Mouse (Mus musculus) intestine, embryonic 16.5 days (tissue): ENCODE results near the gene Tmem223. TPM values are rescaled to one million over a fixed set of nuclear protein-coding genes. Genes with fewer than 3 reads are reported as not detected.

Experiments
- ATAC-seq: fragments of 200-750 bp; cut with Nextera tagmentation; 2 replicates; pipeline ENCODE4 v1.8.0; 2017; ENCODE audit warnings: moderate TSS enrichment, moderate library complexity
- H3K27ac ChIP-seq: fragments of 300-500 bp; sonication (generic); 2 replicates; pipeline ENCODE4 v1.5.1; 2014; ENCODE audit warnings: mild to moderate bottlenecking, low read length
- H3K27me3 ChIP-seq: fragments of 300-500 bp; sonication (generic); replicated peaks from 2 replicates; pipeline ENCODE4 v1.6.1; 2014; ENCODE audit warnings: low read length, control low read depth, mixed read lengths; ENCODE audit not compliant: control insufficient read depth, insufficient read depth
- H3K36me3 ChIP-seq: fragments of 300-500 bp; sonication (generic); 2 replicates; pipeline ENCODE4 v1.6.1; 2014; ENCODE audit warnings: low read length, control low read depth; ENCODE audit not compliant: control insufficient read depth, insufficient read depth
- H3K4me1 ChIP-seq: fragments of 300-500 bp; sonication (generic); 2 replicates; pipeline ENCODE4 v1.6.1; 2014; ENCODE audit warnings: low read length, control low read depth, mixed read lengths; ENCODE audit not compliant: control insufficient read depth, insufficient read depth
- H3K4me2 ChIP-seq: fragments of 300-500 bp; sonication (generic); 2 replicates; pipeline ENCODE4 v1.6.1; 2014; ENCODE audit warnings: low read depth, low read length, control low read depth
- H3K4me3 ChIP-seq: fragments of 300-500 bp; sonication (generic); 2 replicates; pipeline ENCODE4 v1.5.1; 2014; ENCODE audit warnings: mild to moderate bottlenecking, low read length
- H3K9ac ChIP-seq: fragments of 300-500 bp; sonication (generic); 2 replicates; pipeline ENCODE4 v1.6.1; 2014; ENCODE audit warnings: low read depth, low read length
- H3K9me3 ChIP-seq: fragments of 300-500 bp; sonication (generic); 2 replicates; pipeline ENCODE4 v1.6.1; 2016; ENCODE audit warnings: low read length, control low read depth; ENCODE audit not compliant: control insufficient read depth
- WGBS: fragments of 180-500 bp; shearing (Covaris S2); extraction: QIAGEN DNeasy Blood & Tissue Kit; methylation state at CpG from one replicate; pipeline ENCODE4 v1.1.7; 2014; 5-methylcytosine and 5-hydroxymethylcytosine counted together
- polyA plus RNA-seq: library from polyadenylated mRNA; unstranded; fragments of >200 nt; fragmentation: Nextera tagmentation; extraction: Ambion mirVana; gene quantifications from 2 replicates; pipeline ENCODE4 v1.2.1, GENCODE M21; 2015

Gene Tmem223
- polyA plus RNA-seq = 161 and 164 TPM in 2 replicates

DNA sequence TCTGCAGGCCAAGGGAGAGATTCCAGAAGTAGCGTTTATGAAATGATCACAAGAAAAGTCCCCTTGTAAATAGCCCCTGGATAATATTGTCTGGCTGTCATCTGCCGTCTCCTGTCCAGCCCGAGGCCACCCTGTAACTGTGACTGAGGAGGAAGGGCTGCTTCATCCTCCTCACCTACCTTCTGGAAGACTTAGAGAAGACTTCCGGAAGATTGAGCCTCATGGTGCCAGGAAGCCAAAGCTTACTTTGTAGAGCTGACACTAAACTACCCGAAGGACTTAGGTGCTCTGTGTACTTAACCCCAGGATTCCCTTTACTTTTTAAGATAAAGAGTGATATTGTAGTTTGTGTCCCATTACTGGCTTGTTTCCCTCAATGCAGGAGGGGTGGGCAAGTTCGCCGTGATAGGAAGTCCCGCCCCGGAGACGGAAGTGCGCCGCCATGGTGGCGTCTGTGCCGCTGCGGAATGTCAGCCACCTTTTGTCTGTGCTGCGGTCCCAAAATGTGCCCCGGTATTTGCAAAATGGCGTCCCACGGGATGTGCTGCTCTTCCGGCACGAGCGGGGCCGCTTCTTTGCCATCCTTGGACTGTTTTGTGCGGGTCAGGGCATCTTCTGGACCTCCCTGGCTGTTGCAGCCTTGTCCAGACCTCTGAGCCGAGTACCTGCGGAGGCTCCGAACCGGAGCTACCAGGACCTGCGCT, at the start of gene Tmem223:
Tmem223 (plus strand) TSS at position 430 of the 704 bp plus-strand sequence.
- peak; percentile 51 for ATAC-seq
- Histone ChIP-seq H3K4me2 (peak within 1 kb of the TSS; percentile 77), H3K4me3 (peak within 1 kb of the TSS; percentile 85), H3K9ac (peak within 1 kb of the TSS; percentile 97), H3K4me1 (peaks cover 20% of the 10 kb centered on the region), H3K27ac (peak within 1 kb of the TSS; percentile 89), H3K9me3 (no peaks in the 10 kb centered on the region), H3K36me3 (peaks cover 20% of the 10 kb centered on the region), H3K27me3 (no peaks in the 10 kb centered on the region)
- WGBS = 12% methylated on average over 29 of the region's 29 CpGs

DNA sequence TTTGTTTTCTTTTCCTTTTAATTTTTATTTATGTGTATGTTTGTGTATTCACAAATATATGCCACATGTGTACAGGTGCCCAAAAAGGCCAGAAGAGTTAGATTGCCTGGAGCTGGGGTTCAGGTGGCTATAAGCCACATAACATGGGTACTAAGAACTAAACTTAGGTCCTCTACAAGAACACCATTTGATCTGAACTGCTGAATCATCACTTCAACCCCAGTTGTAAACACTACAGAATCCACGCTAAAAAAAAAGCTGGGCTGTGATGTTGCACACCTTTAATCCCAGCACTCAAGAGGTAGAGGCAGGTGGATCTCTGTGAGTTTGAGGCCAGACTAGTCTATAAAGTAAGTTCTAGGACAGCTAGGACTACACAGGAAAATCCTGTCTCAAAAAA, 49.4 kb upstream of the Tmem223 start:
- H3K4me3 ChIP-seq = no peak overlapping the region
- no peak overlapping the region for H3K27ac ChIP-seq
- WGBS = 66% methylated on average over 1 of the region's 1 CpGs
- no peak overlapping the region for H3K9ac ChIP-seq
- no peaks in the 10 kb centered on the region for H3K27me3 ChIP-seq
- H3K9me3 ChIP-seq = no peaks in the 10 kb centered on the region
- peaks cover 3% of the 10 kb centered on the region; the same call in 1 of the 2 replicates for H3K36me3 ChIP-seq
- H3K4me2 ChIP-seq = no peak overlapping the region
- H3K4me1 ChIP-seq = peaks cover 13% of the 10 kb centered on the region
- ATAC-seq = no peak

DNA sequence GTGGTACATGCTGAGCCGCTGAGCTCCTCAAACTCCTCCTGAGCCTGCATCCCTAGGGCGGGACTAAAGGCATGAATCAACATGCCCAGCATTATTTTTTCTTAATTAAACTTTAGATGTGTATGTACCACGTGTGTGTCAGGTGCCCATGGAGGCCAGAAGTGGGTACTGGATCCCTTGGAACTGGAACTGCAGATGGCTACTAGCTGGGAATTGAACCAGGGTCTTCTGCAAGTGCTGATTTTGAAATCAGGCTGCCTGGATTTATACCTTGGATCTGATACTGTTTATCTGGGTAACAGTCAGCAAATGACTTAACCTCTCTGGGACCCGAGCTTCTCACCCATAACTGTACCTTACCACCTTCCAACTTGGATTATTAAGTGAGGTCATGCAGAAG, 48.8 kb upstream of the Tmem223 start:
- Histone ChIP-seq H3K9me3 (no peaks in the 10 kb centered on the region), H3K4me3 (peak overlapping the region; percentile 59), H3K4me1 (peaks cover 13% of the 10 kb centered on the region), H3K36me3 (peaks cover 3% of the 10 kb centered on the region; the same call in 1 of the 2 replicates), H3K27me3 (no peaks in the 10 kb centered on the region), H3K9ac (peak overlapping the region; percentile 90), H3K27ac (peak overlapping the region; percentile 99), H3K4me2 (peak overlapping the region; percentile 60)
- ATAC-seq = no peak
- WGBS = 49% methylated on average over 4 of the region's 4 CpGs

DNA sequence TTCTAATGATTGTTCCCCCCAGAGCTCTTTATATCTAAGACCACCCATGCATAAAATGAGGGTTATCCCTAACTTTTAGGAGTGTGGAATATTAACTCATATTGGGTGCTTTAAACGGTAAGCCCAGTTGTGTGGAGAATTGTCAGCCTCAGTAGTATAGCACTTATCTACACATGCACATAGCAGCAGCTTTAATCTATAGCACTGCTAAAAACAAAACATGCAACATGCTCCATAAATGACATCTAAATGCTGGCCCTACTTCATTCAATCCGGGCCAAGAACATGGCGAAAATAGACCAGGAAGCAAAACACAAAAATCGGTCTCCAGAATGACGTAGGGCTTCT, 48.3 kb upstream of the Tmem223 start:
- H3K27me3 ChIP-seq = no peaks in the 10 kb centered on the region
- peaks cover 13% of the 10 kb centered on the region for H3K4me1 ChIP-seq
- peak overlapping the region; percentile 99 for H3K27ac ChIP-seq
- H3K4me2 ChIP-seq = peak overlapping the region; percentile 60
- no peak; the same call in 1 of the 2 replicates for ATAC-seq
- H3K4me3 ChIP-seq = peak overlapping the region; percentile 59
- peaks cover 3% of the 10 kb centered on the region; the same call in 1 of the 2 replicates for H3K36me3 ChIP-seq
- WGBS = under 1% methylated on average over 5 of the region's 5 CpGs
- peak overlapping the region; percentile 90 for H3K9ac ChIP-seq
- no peaks in the 10 kb centered on the region for H3K9me3 ChIP-seq

DNA sequence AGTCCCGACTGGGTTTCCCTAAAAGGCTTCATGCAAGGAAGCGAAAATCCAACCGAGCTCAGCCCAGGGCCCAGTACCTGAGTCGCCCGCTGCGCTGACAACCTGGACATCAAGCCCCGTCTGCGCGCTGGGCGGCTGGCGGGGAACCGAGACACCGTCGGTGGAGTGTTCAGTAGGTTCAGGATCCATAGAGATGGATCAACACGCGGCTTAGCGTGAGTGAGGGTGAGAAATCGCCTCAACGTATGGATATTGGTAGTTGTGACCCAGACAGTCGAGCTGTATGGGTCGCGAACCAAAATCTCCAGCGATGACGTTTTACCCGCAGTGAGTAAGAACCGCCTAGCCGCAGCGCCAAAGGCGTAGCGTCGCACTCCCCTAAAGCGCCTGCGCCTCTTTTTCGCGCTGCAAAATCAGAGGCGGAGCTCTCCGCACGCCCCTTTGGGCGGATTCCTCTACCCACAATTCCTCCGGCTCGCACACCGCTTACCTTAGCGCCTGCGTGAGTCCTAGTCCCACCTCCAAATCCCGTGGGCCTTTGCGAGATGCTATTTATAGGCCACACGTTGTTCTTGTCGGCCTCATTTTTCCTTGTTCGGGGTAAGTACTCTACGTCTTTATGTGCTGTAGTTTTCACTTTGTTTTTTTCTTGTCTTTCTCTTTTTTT, 47.8 kb upstream of the Tmem223 start, which contains the start of gene Slc3a2:
Slc3a2 (minus strand) TSS at position 463 of the 667 bp plus-strand sequence.
- Histone ChIP-seq H3K4me3 (peak within 1 kb of the TSS; percentile 59), H3K4me2 (peak within 1 kb of the TSS; percentile 60), H3K4me1 (peaks cover 13% of the 10 kb centered on the region), H3K9ac (peak within 1 kb of the TSS; percentile 90), H3K27me3 (no peaks in the 10 kb centered on the region), H3K27ac (peak within 1 kb of the TSS; percentile 99), H3K36me3 (peaks cover 3% of the 10 kb centered on the region; the same call in 1 of the 2 replicates), H3K9me3 (no peaks in the 10 kb centered on the region)
- WGBS = under 1% methylated on average over 50 of the region's 50 CpGs
- ATAC-seq = peak; percentile 96

DNA sequence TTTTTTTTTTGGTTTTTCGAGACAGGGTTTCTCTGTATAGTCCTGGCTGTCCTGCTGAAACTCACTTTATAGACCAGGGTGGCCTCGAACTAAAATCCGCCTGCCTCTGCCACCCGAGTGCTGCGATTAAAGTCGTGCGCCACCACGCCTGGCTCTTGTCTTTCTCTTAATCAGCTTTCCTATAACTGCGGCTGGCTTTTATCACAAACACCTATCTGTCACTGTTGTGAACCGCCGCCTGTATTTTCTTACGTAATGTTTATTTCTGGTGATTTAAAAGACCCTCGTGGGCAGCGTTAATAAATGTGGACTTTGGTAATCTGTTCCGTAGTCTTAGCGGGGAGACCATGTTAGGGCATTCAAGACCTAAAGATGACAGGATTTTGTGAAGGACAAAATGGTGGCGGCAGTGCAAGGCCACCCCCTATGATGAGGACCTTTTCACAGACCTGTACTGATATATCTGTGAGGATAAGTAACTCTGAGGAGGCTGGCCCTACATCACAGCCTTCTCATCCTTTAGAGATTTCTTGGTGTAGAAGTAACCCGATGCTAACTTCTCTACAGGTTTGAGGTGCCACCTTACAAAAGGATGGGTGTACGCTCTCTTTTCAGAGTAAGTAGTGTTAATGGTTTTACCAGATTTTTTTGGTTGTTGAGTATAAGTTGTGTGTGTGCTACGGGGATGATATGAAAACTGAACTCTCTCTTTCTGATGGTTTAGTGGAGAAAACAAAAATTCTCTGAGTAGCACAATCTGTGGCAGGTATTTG, 47.0 kb upstream of the Tmem223 start:
- Histone ChIP-seq H3K27ac (peak overlapping the region; percentile 67), H3K4me2 (peak overlapping the region; percentile 53), H3K4me1 (peaks cover 13% of the 10 kb centered on the region), H3K9ac (peak overlapping the region; percentile 77), H3K36me3 (peaks cover 3% of the 10 kb centered on the region; the same call in 1 of the 2 replicates), H3K4me3 (peak overlapping the region; percentile 59), H3K9me3 (no peaks in the 10 kb centered on the region), H3K27me3 (no peaks in the 10 kb centered on the region)
- ATAC-seq = no peak
- under 1% methylated on average over 20 of the region's 20 CpGs for WGBS

DNA sequence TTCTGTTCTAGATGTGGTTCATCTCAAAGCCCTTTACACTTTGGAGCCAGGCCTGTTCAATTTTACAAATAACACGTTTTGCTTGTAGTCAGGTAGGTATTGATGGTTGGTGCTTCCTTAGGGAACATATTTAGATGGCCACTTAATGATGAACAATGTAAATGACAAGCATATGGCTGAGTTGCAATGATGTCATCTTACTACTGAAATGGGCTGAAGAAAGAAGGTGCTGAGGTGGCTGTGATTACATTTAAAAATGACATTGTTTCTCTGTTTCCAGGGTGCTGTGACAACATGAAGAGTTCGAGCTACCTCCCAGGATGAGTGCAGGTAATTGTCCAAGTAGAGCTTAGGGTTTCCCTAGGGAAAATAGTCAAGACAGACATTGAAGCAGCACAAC, 46.4 kb upstream of the Tmem223 start:
- ATAC-seq = no peak
- no peak overlapping the region for H3K27ac ChIP-seq
- WGBS = 4% methylated on average over 2 of the region's 2 CpGs

DNA sequence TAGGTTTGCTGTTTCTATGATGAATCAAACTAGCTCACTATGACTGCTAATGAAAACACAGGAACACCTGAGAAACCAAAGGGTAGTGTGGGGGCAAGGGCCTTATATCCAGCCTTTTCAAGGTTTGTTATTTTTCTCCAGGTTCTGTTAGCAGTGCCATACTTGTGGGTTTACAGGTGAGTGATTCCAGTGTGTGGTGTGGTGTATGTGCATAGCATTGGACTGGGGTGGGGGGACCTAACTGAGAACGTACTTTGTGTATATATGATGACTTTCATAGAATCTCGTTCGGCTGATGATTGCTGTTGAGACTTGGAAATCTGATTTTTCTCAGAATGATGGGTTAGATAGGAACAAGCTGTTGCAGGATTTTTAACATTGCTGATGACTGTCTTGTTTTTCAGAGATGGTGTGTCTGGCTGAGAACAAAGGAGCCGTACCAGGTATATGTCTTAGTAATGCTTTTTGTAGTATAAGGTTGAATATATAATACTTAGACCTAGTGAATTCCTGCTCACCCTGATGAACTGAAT, 45.6 kb upstream of the Tmem223 start:
- H3K4me1 ChIP-seq = peaks cover 13% of the 10 kb centered on the region
- no peak for ATAC-seq
- H3K27me3 ChIP-seq = no peaks in the 10 kb centered on the region
- peak overlapping the region; percentile 59 for H3K4me3 ChIP-seq
- WGBS = 41% methylated on average over 4 of the region's 4 CpGs
- peak overlapping the region; percentile 77 for H3K9ac ChIP-seq
- peak overlapping the region; percentile 8; the same call in 1 of the 2 replicates for H3K27ac ChIP-seq
- no peaks in the 10 kb centered on the region for H3K9me3 ChIP-seq
- H3K36me3 ChIP-seq = peaks cover 3% of the 10 kb centered on the region; the same call in 1 of the 2 replicates
- peak overlapping the region; percentile 53 for H3K4me2 ChIP-seq

More for the DNA sequence above, 46.4 kb upstream of the Tmem223 start:
- Histone ChIP-seq H3K36me3 (peaks cover 3% of the 10 kb centered on the region; the same call in 1 of the 2 replicates), H3K9me3 (no peaks in the 10 kb centered on the region), H3K4me1 (peaks cover 13% of the 10 kb centered on the region), H3K27me3 (no peaks in the 10 kb centered on the region), H3K4me3 (peak overlapping the region; percentile 59), H3K9ac (peak overlapping the region; percentile 77), H3K4me2 (peak overlapping the region; percentile 53)
